Mouse (Mus musculus) neural tube, embryonic 10.5 days (tissue): ENCODE measurements around the gene Sspo.

Source experiments
- DNase-seq: peaks from one replicate; pipeline ENCODE4 v3.0.0-alpha.2; 2017; ENCODE audit warnings: low spot score; ENCODE audit errors: extremely low spot score

The Sspo gene

DNA sequence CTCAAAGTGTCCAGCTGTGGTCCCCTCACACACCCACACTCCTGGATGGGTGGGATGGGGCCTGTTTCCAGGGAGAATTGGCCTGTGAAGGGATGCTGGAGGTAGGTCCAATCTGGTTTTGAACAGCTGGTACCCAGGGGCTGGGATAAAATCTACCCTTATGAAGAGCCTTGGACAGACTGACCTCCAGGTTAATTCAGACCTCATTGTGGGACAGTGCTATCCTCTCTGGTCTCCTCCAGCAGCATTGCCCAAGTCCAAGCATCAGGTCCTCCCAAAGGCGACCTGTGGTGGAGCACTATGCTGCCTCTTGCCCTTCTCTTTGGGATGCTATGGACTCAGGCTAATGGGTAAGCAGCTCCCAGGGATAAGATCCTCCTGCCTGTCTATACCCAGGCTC lies at the start of gene Sspo:
Gene Sspo (plus strand): TSS at position 301 of the 400 bp plus-strand sequence.
- DNase-seq: no peak

DNA sequence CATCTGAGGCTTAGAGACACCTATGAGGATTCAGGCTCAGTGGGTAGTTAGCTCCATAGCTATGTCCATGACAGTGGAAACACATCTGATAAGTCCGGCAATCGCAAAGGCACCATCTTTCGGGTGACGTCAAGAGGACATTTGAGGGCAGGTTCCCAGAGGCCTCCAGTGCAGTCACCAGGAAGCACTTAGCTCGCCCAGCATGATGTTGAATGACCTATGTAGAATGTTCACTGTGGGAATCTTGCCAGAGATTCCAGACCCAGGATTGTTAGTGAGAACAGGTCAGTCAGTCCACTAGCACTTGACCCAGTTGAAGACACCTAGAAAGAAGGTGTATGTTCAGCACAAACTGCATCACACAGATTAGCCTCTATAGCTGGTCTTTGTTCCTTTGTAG lies 48.1 kb upstream of the Sspo start:
- DNase-seq: no peak

- no peak for DNase-seq
Observed at GRCm38 (mm10) chr6:48404071-48404470, 44.0 kb upstream of the Sspo start.

- no peak for DNase-seq
Observed at GRCm38 (mm10) chr6:48409726-48410343, 38.2 kb upstream of the Sspo start.

GRCm38 (mm10) chr6:48410551-48410950 lies 37.5 kb upstream of the Sspo start:
- DNase-seq: no peak

DNA sequence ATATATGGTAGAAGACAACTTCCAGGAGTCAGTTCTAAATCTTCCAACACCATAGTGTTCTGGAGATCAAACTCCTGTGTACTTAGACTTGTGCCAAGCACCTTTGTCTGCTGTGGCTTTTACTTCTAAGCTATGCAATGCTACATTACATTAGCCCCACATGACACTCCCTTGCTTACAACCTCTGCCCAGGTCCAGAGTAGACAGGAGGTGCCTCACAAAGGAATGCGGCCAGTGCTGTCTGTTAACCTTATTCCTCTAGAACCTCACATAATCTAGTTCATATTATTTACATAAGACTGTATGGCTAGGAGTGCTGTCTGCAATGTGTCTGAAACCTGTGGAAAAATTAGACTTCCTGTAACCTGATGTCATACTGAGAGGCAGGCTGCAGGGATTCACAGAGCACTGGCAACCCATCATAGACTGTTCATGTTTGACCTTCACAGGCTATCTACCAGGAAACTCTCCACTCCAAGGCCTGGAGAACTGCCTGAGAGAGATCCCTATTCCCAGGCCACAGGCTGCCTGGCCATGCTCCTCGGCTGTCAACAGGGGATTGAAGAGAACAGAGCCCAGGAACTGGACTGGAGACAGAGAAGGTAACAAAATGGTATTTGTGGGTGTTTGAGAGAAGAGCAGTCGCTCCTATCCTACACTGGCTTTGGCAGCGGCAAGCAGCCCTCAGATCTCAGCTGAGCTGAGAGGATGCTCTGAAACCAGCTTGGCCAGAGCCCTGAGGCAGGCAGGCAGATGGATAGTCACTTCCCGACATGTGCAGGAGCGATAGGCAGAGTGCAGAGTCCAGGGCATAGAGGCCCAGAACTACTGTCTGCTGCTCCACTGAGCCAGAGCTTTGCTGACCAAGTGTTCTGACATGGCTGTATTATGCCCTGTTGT lies 36.6 kb upstream of the Sspo start:
- DNase-seq: no peak

DNA sequence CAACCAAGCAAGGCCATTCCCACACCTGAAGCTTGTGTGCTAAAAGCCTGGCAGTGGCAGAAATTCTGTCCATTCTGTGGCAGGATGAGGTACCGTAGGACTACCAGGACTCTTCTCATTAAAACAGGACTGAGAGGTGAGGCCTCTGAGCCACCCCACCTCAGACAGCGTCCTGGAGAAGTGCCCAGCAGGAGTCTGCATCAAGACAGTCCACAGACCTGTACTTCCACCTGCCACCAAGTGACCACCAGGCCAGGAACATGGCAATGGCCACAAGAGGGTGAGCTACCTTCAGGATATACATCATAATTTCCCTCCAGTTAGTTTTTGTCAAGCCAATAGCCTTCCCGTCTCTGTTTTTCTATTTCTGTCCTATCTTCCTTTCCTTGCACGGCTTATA lies 35.9 kb upstream of the Sspo start:
- DNase-seq: no peak

DNA sequence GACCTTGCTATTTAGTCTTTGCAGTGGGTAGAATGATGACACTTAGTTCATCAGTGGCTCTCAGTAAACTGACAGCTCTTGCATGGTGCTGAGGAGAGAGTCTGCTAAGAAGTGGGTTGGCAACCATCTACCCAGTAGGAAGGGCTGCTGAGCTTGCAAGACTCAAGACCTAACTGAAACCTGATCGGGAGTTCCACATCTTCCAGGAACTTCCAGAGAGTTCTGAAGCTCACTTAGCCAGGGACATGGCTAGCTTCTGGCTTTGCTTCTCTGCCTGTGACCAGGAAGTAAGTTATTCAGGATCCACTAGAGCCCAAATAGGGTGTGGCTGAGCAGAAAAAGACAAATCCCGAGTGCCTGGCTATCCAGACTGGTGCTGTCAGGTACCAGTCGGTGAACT lies 35.4 kb upstream of the Sspo start:
- DNase-seq: no peak

- DNase-seq: no peak
Observed at GRCm38 (mm10) chr6:48413081-48413480, 34.9 kb upstream of the Sspo start.

DNA sequence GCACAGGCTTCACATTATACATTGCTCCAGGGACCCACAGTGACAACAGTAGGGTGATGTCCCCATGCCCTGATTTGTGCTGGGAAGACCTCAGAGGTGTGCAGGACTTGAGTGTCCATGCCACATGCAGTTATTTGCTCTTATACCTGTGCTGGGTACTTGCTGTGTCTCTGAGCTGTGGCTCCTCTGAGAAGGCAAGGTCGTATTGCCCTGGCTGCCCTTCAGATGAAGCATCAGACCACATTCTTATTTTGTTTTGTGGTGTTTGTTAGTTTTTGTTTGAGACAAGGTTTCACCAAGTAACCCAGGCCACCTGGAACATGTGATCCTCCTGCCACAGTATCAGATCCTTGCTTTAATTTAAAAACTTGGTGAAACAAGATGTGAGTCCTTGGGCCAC lies 33.1 kb upstream of the Sspo start:
- no peak for DNase-seq

DNA sequence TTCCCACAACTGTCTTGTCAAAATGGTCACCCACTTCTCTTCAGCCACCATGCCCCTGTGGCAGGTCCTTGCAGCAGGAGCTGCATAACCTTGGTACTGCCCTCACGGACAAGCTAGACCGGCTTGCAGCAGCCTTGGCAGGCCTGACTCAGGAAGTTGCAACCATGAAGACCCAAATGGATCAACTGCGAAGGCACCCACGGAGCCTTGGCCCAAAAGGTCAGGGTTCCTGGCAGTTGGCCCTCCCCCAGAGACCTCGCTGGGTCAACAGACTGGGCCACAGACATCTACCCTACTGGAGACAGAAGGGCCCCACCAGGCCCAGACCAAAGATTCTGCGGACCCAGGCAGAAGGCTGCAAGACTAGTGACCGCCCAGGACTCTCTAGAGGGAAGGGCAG lies 32.4 kb upstream of the Sspo start:
- DNase-seq: no peak

GRCm38 (mm10) chr6:48416486-48416885 lies 31.5 kb upstream of the Sspo start:
- DNase-seq: no peak

GRCm38 (mm10) chr6:48420647-48421046 lies 27.4 kb upstream of the Sspo start:
- no peak for DNase-seq

DNA sequence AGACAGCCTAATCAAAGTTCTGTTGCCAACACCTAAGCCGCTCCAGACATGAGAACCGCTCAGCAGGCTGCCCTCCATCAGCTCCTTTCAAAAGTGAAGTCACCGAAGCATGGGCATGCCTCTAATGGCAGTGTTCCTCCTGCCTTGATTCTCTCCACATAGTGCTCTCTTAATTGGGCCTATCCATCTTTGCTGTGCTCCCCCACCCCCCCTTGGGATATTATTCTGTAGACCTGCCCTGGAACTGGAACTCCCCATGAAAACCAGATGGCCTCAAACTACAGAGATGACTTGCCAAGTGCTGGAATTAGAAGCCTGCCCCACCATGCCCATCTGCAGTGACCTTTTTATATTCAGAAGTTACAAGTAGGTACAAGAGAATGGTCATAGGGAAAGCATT lies 24.7 kb upstream of the Sspo start:
- no peak for DNase-seq

- no peak for DNase-seq
Observed at GRCm38 (mm10) chr6:48424074-48424473, 24.0 kb upstream of the Sspo start.

DNA sequence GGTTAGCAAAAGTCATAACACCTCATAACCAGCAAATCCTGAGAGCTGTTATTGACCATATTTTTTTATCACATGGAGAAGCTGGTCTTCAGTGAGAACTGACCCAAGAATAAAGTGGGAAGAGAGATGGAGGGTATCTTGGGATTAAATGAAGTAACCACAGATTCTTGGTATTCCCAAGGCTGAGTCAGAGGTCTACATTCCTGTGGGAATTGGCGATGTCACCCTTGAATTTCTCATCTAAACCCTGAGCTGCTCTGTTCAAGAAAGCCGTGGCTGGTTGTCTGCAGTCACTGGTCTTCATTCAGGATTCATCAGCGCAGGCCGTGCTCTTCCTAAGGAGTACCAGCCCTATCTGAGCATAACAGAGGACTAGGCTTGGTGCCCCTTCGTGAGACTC lies 21.1 kb upstream of the Sspo start:
- DNase-seq: no peak

DNA sequence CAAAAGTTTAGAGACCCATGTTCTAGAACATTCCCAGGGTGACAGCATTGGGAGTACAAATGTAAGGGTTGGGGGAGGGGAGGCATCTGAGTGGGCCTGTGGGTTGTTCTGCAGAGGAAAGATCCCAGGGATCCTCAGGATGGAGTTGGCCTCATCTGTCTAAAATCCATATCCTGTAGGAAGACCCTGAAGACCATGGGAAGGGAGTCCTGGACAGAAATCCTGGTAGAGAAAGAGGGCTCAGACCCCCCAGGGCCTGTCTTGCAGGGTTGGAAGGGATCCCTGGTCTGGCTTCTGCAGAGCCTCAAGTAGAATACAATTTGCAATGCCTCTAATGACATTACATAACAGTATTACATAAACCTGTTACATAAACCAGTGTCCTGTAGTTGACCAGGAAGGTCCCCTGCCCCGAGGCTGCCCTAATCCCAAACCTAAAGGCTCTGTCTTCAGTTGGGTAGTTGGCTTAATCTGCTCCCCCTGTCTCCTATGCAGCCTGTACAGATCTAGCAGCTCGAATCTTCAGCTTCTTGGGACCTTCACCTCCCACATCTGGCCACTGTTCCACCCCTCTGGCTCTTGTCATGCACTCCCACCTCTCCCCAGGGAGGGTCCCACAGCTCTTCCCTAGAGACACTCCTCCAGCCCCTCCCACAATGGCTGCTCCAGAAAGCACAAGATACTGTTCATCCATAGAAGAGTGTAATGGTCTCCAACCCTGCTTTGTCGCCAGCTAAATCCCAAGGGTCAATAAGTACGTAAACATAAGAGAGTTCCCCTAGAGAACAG lies 19.1 kb upstream of the Sspo start:
- DNase-seq: no peak

- no peak for DNase-seq
Observed at GRCm38 (mm10) chr6:48430748-48431147, 17.3 kb upstream of the Sspo start.

- no peak for DNase-seq
Observed at GRCm38 (mm10) chr6:48432893-48433816, 14.9 kb upstream of the Sspo start.

GRCm38 (mm10) chr6:48434651-48435050 lies 13.4 kb upstream of the Sspo start:
- DNase-seq: no peak

- no peak for DNase-seq
Observed at GRCm38 (mm10) chr6:48435111-48435510, 12.9 kb upstream of the Sspo start.
